Mouse (Mus musculus): ENCODE measurements at regions not wholly inside any gene's neighbourhood (a gene's known extent, or its start where the extent isn't known, plus 50 kb on each side); places are given as distances from the start of the nearest gene placed in this dataset.
"Not testable (repeated sequence)": the region's sequence is repeated elsewhere in the genome, so short reads cannot be mapped to it uniquely, and the experiment has no call there.

GRCm38 (mm10) chr9:3116311-3116710 is 79.6 kb downstream of the Gm10715 start:
- DNase-seq; intact Hi-C loops (cut with DNase I): not testable (repeated sequence)

GRCm38 (mm10) chr9:3161181-3161580 is 124.5 kb downstream of the Gm10715 start:
- intact Hi-C loops (cut with DNase I): no loop called here
- DNase-seq: no peak

- DNase-seq: no peak
These were observed 147.7 kb downstream of the Gm10715 start for GRCm38 (mm10) chr9:3184343-3184742.

GRCm38 (mm10) chr9:3199151-3200018 is 135.6 kb upstream of the Alkbh8 start:
- no peak for DNase-seq
- intact Hi-C loops (cut with DNase I): no loop called here

More at GRCm38 (mm10) chr9:3184343-3184742, 147.7 kb downstream of the Gm10715 start:
- intact Hi-C loops (cut with DNase I): no loop called here

GRCm38 (mm10) chr9:3200019-3200347 is 135.0 kb upstream of the Alkbh8 start:
- DNase-seq; intact Hi-C loops (cut with DNase I): not testable (repeated sequence)

- DNase-seq; intact Hi-C loops (cut with DNase I): not testable (repeated sequence)
These were observed 126.8 kb upstream of the Alkbh8 start for GRCm38 (mm10) chr9:3208120-3208519.

GRCm38 (mm10) chr9:3258396-3259300 is 76.3 kb upstream of the Alkbh8 start:
- DNase-seq: peak; percentile 70 to 81
- intact Hi-C loops (cut with DNase I): no loop called here

GRCm38 (mm10) chr9:3260181-3260580 is 74.8 kb upstream of the Alkbh8 start:
- no peak for DNase-seq
- intact Hi-C loops (cut with DNase I): no loop called here

GRCm38 (mm10) chr9:3260860-3261259 is 74.1 kb upstream of the Alkbh8 start:
- intact Hi-C loops (cut with DNase I): no loop called here
- no peak for DNase-seq

- intact Hi-C loops (cut with DNase I): no loop called here
- no peak for DNase-seq
These were observed 70.5 kb upstream of the Alkbh8 start for GRCm38 (mm10) chr9:3264467-3264866.

GRCm38 (mm10) chr9:3280496-3280895 is 54.4 kb upstream of the Alkbh8 start:
- intact Hi-C loops (cut with DNase I): not testable (repeated sequence)

GRCm38 (mm10) chr9:3281906-3282305 is 53.0 kb upstream of the Alkbh8 start:
- DNase-seq; intact Hi-C loops (cut with DNase I): not testable (repeated sequence)

More at GRCm38 (mm10) chr9:3280496-3280895, 54.4 kb upstream of the Alkbh8 start:
- DNase-seq: not testable (repeated sequence)

GRCm38 (mm10) chr9:3283381-3283780 is 51.6 kb upstream of the Alkbh8 start:
- DNase-seq; intact Hi-C loops (cut with DNase I): not testable (repeated sequence)
